Mouse (Mus musculus) heart, embryonic 15.5 days (tissue): ENCODE measurements around the gene Lyst. TPM values are rescaled to one million over a fixed set of nuclear protein-coding genes. Genes with fewer than 3 reads are reported as not detected.
A peak's percentile ranks its signal among the peaks of the same experiment; 100 is the strongest.
"Not testable (repeated sequence)": the region's sequence is repeated elsewhere in the genome, so short reads cannot be mapped to it uniquely, and the experiment has no call there.

Experiments used
- ATAC-seq: fragments of 200-750 bp; cut with Nextera tagmentation; replicated peaks from 2 replicates; pipeline ENCODE4 v1.8.0; 2017; ENCODE audit warnings: low read depth, moderate TSS enrichment; ENCODE audit not compliant: insufficient number of reproducible peaks, insufficient read depth, low FRiP score
- H3K27ac ChIP-seq: fragments of 300-500 bp; sonication (generic); 2 replicates; pipeline ENCODE4 v1.5.1; 2015; ENCODE audit warnings: mild to moderate bottlenecking, inconsistent platforms
- H3K27me3 ChIP-seq: fragments of 300-500 bp; sonication (generic); 2 replicates; pipeline ENCODE4 v1.6.1; 2015; ENCODE audit warnings: inconsistent platforms
- H3K36me3 ChIP-seq: fragments of 300-500 bp; sonication (generic); 2 replicates; pipeline ENCODE4 v1.6.1; 2015; ENCODE audit warnings: mild to moderate bottlenecking, inconsistent platforms
- H3K4me1 ChIP-seq: fragments of 300-500 bp; sonication (generic); replicated peaks from 2 replicates; pipeline ENCODE4 v1.6.1; 2015; ENCODE audit warnings: inconsistent platforms
- H3K4me2 ChIP-seq: fragments of 300-500 bp; sonication (generic); 2 replicates; pipeline ENCODE4 v1.6.1; 2015; ENCODE audit warnings: inconsistent platforms, mild to moderate bottlenecking, moderate library complexity
- H3K4me3 ChIP-seq: fragments of 300-500 bp; sonication (generic); 2 replicates; pipeline ENCODE4 v1.5.1; 2015; ENCODE audit warnings: mild to moderate bottlenecking, inconsistent platforms
- H3K9ac ChIP-seq: fragments of 300-500 bp; sonication (generic); 2 replicates; pipeline ENCODE4 v1.6.1; 2015; ENCODE audit warnings: mild to moderate bottlenecking, inconsistent platforms
- H3K9me3 ChIP-seq: fragments of 300-500 bp; sonication (generic); replicated peaks from 2 replicates; pipeline ENCODE4 v1.6.1; 2016; ENCODE audit warnings: inconsistent platforms
- WGBS: fragments of 180-500 bp; shearing (Covaris S2); methylation state at CpG from one replicate; pipeline ENCODE4 v1.1.7; 2015; ENCODE audit warnings: mixed read lengths; 5-methylcytosine and 5-hydroxymethylcytosine counted together
- polyA plus RNA-seq: library from polyadenylated mRNA; unstranded; fragments of >200 nt; fragmentation: Nextera tagmentation; extraction: Ambion mirVana; gene quantifications from 2 replicates; pipeline ENCODE4 v1.2.1, GENCODE M21; 2015

The Lyst gene
- 2.7 and 2.9 TPM in 2 replicates for polyA plus RNA-seq

DNA sequence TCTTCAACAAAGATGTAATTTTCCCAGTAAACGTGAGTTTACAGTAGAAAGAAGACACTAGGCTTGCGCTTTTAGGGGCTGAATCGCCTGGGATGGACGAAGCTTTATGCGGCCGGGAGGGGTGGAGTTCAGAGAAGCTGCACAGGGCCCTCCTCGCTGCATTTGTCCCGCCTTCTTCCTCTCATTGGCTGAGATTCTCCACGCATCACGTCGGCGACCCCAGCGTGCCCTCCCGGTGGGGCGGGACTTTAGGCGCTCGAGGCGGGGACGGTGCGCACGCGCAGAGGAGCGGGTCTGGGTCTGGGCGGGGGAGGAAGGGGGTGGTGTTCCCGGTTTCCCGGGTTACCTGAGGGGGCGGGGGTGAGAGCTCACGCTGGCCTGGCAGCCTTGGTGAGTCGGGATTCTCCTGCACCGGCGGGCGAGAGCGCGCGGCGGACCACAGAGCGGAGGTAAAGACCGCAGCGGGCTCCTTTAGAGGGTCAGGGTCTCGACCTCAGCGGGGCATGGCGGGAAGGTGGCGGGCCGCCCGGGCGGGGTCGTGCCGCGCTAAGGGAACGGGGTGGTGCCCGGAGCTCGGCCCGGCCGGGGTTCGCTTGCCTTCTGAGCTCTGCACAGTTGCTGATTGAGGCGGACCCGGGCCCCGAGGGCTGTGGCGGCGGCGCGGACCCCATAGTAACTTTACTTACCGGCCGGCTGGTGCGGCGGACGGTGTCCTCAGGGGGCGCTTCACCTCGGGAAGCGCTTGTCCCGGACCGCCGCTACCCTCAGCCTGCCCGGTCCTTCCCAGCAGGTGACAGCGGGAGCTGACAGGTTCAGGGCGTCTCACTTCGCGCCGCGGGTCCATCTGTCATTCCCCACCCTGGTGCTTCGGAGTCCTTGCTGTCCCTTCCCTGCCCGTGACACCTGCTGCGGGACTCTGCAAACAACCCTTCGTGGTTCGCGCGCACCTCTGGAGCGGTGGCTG lies at the start of gene Lyst:
Lyst (plus strand) TSS at position 350 of the 964 bp plus-strand sequence.
- peak; percentile 98 for ATAC-seq
- Histone ChIP-seq H3K4me2 (peak within 1 kb of the TSS; percentile 77), H3K36me3 (no peaks in the 10 kb centered on the region), H3K27me3 (no peaks in the 10 kb centered on the region), H3K9ac (peak within 1 kb of the TSS; percentile 83), H3K27ac (peak within 1 kb of the TSS; percentile 85), H3K9me3 (no peaks in the 10 kb centered on the region), H3K4me1 (peaks cover 8% of the 10 kb centered on the region), H3K4me3 (peak within 1 kb of the TSS; percentile 93)
- under 1% methylated on average over 87 of the region's 88 CpGs for WGBS

DNA sequence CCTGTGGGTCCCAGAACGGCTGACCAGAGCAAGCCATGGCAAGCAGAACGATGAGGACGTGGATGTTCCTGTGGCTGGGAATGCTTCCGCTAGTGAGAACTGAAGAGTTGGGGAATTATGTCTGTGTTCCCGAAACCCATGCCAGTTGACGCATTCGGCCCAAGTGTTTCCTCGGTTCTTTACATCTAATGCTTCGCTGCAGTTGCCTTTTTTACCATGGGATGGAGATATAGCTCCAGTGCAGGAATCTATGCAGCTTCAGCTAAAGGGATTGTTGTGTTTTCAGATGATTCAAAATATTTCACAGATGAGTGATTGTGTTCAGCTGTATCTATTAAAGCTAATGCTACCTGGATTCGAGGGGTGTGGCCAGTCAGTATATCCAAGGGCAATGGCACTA lies 47.1 kb upstream of the Lyst start:
- H3K4me3 ChIP-seq, H3K9ac ChIP-seq, H3K27ac ChIP-seq, H3K4me2 ChIP-seq, H3K27me3 ChIP-seq, H3K36me3 ChIP-seq, ATAC-seq, H3K9me3 ChIP-seq: not testable (repeated sequence)
- peaks cover 10% of the 10 kb centered on the region for H3K4me1 ChIP-seq
- WGBS, result 90% methylated on average over 10 of the region's 10 CpGs

DNA sequence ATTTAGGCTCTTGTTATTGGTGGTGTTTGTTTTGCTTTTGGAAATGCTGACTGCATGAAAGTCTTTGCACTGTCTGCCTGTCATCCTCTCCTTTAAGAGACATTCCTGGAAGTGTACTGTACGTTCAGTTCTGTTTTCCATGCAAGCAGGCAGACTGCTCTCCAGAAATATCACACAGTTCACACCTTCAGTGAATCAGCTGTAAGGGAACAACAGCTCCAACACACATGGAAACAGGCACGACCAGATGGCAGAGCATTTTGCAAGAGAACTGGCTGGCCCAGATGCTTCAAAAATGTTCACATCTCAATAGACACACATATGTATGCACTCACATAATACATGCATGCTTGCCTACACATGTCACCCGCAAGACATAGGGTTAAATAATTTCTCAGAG lies 43.4 kb upstream of the Lyst start:
- no peak for ATAC-seq
- no peak overlapping the region for H3K4me2 ChIP-seq

DNA sequence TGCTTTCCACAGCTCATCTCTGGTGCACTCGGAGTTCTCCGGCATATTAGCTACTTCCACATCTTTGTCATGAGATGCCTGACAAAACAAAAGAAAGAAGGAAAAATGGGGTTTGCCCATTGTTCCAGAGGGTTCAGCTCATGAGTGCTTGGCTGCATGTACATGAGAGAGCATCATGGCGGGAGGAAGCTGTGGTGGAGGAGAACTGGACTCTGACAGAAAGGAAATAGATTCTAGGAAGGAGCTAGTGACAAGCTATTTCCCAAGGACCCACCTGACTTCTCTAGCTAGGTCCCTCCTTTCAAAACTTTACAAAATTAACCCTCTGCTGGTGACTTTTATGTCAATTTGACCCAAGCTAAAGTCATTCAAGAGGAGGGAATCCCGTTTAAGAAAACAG lies 42.3 kb upstream of the Lyst start:
- Histone ChIP-seq H3K4me3 (no peak overlapping the region), H3K9ac (no peak overlapping the region), H3K27ac (no peak overlapping the region), H3K27me3 (no peaks in the 10 kb centered on the region), H3K4me2 (no peak overlapping the region), H3K9me3 (no peaks in the 10 kb centered on the region), H3K36me3 (no peaks in the 10 kb centered on the region), H3K4me1 (no peaks in the 10 kb centered on the region)
- WGBS, result 80% methylated on average over 4 of the region's 4 CpGs
- no peak for ATAC-seq

More for the DNA sequence above, 43.4 kb upstream of the Lyst start:
- Histone ChIP-seq H3K4me1 (no peaks in the 10 kb centered on the region), H3K4me3 (no peak overlapping the region), H3K27me3 (no peaks in the 10 kb centered on the region), H3K36me3 (no peaks in the 10 kb centered on the region), H3K9ac (no peak overlapping the region), H3K27ac (no peak overlapping the region), H3K9me3 (no peaks in the 10 kb centered on the region)
- WGBS, result 45% methylated on average over 3 of the region's 3 CpGs

DNA sequence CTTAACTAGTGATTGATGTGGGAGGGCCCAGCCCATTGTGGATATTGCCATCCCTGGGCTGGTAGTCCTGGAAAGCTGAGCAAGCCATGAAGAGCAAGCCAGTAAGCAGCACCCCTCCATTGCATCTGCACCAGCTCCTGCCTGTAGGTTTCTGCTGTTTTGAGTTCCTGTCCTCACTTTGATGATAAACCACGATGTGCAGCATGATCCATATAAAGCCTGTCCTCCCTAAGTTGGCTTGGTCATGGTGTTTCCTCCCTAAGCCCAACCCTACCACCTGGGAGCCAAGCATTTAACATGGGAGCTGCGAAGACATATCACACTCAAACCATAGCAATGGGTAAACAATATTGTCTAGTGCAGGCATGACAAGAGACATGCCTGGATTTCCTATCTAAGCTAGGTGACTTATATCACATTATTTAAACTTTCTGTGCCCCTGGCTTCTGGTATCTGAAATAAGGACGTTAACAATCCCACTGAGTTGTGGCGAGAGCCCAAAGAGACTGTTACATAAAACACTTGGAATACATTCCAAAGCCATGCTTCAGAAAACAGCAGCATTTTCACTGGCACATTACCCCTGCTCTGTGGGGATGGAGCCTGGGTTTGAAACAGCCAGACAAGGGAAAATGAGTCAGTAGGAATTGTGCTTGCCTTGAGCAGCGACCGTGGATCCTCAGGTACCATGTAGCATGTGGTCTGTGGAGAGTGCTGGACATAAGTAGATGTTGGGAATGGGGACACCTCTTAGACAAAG lies 41.6 kb upstream of the Lyst start:
- 77% methylated on average over 6 of the region's 6 CpGs for WGBS
- ATAC-seq, result no peak
- no peak overlapping the region for H3K27ac ChIP-seq
- no peaks in the 10 kb centered on the region for H3K4me1 ChIP-seq
- no peak overlapping the region for H3K9ac ChIP-seq
- no peak overlapping the region for H3K4me2 ChIP-seq
- no peaks in the 10 kb centered on the region for H3K9me3 ChIP-seq
- no peak overlapping the region for H3K4me3 ChIP-seq
- H3K27me3 ChIP-seq, result no peaks in the 10 kb centered on the region
- H3K36me3 ChIP-seq, result no peaks in the 10 kb centered on the region

DNA sequence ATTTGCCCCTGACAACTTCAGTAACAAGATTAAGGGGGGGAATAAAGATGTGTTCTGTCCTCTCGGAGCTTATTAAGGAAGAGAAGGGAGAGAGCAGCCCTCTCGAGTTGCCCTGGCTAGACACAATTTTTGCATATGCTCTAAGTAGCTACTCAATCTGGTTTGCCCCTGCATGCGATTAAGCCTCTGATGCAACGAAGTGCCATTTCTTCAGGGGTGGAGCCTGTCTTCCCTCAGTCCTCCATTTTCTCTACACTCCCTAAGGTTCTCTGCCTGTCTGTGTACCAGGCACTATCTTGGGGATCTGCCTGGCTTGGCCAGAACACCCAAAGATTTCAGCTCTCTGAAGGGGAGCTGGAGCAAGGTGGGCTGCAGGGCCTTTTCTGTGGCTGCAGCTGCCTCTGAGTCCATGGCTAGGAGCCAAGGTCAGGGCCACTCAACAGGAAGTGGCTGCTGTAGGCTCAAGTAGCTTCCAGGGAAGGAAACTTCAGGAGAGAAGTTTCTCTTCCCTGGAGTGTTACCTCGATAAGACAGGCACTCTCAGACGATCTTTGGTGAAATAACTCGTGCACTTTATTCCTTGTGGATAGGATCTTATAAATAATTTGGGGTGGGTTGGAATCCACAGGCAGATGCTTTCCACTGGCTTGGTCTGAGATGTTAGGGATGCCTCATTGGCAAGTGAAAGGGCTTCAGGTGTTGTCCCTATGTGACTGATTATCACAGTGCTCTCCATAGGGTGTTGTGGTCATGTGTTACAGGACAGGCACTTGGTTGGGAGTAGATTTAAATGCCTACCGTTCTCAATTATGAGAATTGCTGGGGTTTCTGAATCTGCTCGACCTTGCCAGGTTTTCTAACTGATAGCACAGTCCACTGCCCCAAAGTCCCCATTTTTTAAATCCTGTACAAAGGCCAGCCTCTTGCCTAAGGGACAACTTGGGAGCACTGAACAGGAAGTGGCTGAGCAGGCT lies 40.2 kb upstream of the Lyst start:
- 0 out of 2 replicates have a peak, but pooled peaks have one; percentile 58 for ATAC-seq

DNA sequence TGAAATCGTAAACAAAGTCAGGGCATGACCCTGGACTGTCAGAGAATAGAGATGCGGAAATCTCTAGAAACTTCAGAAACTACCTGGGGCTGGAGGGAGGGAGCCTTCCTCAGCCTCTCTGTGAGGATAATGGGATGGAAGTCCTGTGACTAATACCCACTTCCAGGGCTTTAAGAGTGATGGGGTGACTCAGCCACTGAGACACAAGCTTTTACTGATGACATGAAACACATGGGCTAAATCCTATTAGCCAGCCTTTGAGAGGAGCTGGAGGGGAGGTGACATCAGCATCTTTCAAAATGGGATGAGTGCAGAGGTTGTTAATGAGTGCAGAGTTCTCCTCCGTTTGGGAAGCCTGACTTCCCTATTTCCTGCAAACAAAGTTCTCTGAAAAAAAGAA lies 38.2 kb upstream of the Lyst start:
- no peaks in the 10 kb centered on the region for H3K36me3 ChIP-seq
- WGBS, result 49% methylated on average over 3 of the region's 3 CpGs
- H3K4me1 ChIP-seq, result no peaks in the 10 kb centered on the region
- ATAC-seq, result no peak
- H3K27me3 ChIP-seq, result no peaks in the 10 kb centered on the region
- no peaks in the 10 kb centered on the region for H3K9me3 ChIP-seq
- H3K4me2 ChIP-seq, result no peak overlapping the region
- no peak overlapping the region for H3K27ac ChIP-seq
- H3K9ac ChIP-seq, result no peak overlapping the region
- no peak overlapping the region for H3K4me3 ChIP-seq

More for the DNA sequence above, 40.2 kb upstream of the Lyst start:
- no peaks in the 10 kb centered on the region for H3K9me3 ChIP-seq
- H3K4me3 ChIP-seq, result no peak overlapping the region
- no peaks in the 10 kb centered on the region for H3K27me3 ChIP-seq
- 55% methylated on average over 9 of the region's 9 CpGs for WGBS
- no peaks in the 10 kb centered on the region for H3K4me1 ChIP-seq
- H3K27ac ChIP-seq, result no peak overlapping the region
- H3K9ac ChIP-seq, result no peak overlapping the region
- H3K36me3 ChIP-seq, result no peaks in the 10 kb centered on the region
- no peak overlapping the region for H3K4me2 ChIP-seq

DNA sequence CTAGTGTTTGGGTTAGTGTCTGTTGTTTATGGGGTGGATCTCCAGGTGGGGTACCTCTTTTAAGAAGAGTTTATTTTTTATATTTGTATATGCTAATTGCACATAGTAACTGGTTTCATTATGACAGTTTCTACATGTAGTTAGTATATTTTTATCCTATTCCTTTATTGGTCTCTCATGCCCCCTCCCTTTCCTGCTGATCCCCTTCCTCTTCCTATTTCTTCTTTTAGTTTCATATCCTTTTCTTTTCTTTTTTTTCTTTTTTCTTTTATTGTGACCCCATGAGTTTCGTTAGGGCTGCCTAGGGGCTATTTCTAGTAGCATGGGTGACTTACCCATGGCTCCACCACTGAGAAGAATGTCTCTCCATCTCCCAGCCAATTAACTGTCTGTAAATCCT lies 36.5 kb upstream of the Lyst start:
- Histone ChIP-seq H3K9ac (no peak overlapping the region), H3K27me3 (no peaks in the 10 kb centered on the region), H3K27ac (no peak overlapping the region), H3K4me1 (no peaks in the 10 kb centered on the region), H3K9me3 (no peaks in the 10 kb centered on the region), H3K4me2 (no peak overlapping the region), H3K4me3 (no peak overlapping the region), H3K36me3 (no peaks in the 10 kb centered on the region)
- WGBS, result 37% methylated on average over 1 of the region's 1 CpGs
- no peak for ATAC-seq

DNA sequence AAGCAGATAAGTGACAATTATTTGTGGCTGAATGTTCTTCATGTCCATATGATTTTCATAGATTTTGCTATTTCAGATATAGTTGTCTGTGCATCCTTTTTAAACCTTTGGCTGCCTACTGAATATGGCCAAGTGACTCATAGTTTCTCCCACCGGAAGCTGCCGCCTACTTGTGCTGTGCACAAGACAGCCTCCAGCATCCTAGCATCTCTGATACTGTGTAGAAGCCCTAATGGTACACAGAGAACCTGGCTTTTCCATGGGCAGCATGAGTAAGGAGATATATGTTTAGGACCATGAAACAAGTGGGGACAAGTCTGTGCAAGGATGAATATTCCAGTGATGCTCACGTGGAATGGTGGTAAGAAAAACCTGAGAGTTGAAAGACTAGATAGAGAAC lies 35.0 kb upstream of the Lyst start:
- 86% methylated on average over 3 of the region's 3 CpGs for WGBS
- ATAC-seq, result no peak

DNA sequence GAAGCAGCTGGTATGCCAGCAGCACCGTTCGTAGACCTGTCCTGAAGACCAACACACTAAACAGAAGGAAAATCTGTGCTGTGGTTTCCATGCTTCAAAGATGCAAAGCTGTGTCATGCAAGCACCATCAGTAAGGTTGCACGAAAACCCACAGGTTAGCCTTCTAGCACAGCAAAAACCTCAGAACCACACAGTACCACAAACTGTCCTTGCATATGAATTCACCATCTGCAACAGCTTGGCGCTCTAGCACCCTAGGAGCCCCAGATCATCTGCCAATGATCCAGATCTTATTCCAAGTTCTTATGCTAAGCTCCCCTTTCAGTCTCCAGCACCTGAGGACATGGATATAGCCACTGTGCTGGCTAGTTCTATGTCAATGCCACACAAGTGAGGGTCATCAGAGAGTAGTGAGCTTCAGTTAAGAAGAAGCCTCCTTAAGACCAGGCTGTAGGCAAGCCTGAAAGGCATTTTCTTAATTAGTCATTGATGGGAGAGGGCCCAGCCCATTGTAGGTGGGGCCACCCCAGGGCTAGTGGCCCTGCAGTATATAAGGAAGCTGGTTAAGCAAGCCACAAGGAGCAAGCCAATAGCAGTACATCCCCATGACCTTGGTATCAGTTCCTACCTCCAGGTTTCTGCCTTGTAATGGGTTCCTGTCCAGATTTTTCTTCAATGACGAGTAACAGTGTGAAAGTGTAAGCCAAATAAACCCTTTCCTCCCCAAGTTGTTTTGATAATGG lies 33.0 kb upstream of the Lyst start:
- 75% methylated on average over 5 of the region's 5 CpGs for WGBS
- no peak for ATAC-seq

More for the DNA sequence above, 35.0 kb upstream of the Lyst start:
- H3K9me3 ChIP-seq, result no peaks in the 10 kb centered on the region
- no peaks in the 10 kb centered on the region for H3K27me3 ChIP-seq
- no peak overlapping the region for H3K4me3 ChIP-seq
- H3K36me3 ChIP-seq, result no peaks in the 10 kb centered on the region
- no peak overlapping the region for H3K27ac ChIP-seq
- no peak overlapping the region for H3K4me2 ChIP-seq
- H3K9ac ChIP-seq, result no peak overlapping the region
- H3K4me1 ChIP-seq, result no peaks in the 10 kb centered on the region

More for the DNA sequence above, 33.0 kb upstream of the Lyst start:
- Histone ChIP-seq H3K27me3 (no peaks in the 10 kb centered on the region), H3K27ac (no peak overlapping the region), H3K4me2 (no peak overlapping the region), H3K4me1 (no peaks in the 10 kb centered on the region), H3K9me3 (no peaks in the 10 kb centered on the region), H3K4me3 (no peak overlapping the region), H3K9ac (no peak overlapping the region), H3K36me3 (no peaks in the 10 kb centered on the region)
